Mouse (Mus musculus) heart, postnatal 10 days (tissue): ENCODE measurements around the gene Trio. TPM values are rescaled to one million over a fixed set of nuclear protein-coding genes. Genes with fewer than 3 reads are reported as not detected.

Experiments used
- DNase-seq, 2 experiments: peaks; one replicate each; pipeline ENCODE4 v3.0.0; 2021
- intact Hi-C: fragments of 180-260 bp; cut with DNase I; formaldehyde crosslinking; loops from one replicate; pipeline ENCODE4 v1.15.1; 2025
- total RNA-seq, 2 experiments: library from RNA; stranded (reverse); gene quantifications; 2 replicates each; pipeline ENCODE4 v1.2.3; 2021

Gene Trio
- total RNA-seq, 2 experiments from 2014 or later: 73.8 to 88.9 TPM

DNA sequence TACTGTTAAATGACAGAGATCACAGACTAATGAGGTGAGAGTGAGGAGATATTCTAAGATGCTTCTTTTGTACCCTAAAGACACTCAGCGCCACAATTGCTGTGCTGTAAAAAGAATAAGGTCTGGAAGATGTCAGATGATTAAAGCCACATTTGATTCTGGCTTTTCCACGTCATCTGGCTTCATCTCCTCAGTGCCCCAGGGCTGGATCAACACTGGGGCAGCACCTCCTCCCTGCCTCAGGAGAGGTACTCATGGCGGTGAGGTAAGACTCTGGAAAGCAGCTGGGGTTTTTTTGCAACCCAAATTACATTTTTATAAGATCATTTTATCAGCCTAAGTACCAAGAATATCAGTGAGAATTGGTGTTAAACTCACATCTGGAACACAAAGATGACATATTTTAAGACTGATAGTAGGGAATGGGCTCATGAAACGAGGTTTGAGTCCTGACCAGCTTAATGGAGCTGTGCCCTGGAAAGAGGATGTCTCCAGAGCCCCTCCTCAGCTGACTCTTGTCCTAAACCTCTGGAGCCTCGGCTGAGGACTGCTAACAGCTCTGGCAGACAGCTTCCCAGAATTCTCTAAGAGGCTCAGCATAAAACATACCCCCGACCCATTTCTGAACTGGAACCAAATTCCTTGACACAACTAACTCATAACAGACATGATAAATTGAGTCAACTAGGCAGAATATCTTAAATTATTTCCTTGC lies 210.8 kb downstream of the Trio start:
- no peak for DNase-seq
- intact Hi-C loops: no loop called here

DNA sequence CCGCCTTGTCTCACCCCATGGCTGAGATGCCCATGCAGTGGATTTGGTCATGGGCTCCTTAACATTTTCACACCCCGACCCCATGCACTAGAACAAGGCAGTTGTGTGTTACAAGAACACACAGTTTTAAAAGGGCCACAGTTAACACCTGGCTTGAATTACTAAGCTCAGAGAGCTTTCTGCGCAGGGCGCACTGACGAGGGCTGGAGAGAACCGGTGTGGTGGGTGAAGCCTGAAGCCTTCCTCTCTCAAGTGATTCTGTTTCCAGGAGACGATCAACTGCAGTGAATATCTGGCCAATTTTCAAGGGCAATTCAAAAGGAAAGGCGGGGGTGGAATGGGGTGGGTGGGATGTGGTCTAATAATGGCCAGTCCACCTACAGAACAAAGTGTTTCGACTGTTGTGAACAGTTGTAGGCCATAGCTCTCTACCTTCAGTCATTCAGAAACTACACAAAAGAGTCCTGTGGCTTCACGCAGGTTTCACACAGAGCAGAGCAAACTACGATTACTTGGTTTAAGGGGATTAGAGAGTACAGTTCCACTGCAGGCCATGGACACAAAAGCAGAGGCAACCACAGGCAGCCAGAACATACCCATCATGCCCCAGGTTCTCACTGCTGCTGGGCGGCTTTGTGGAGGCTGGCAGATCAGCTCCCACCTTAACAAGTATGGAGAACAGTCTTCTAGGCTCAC lies 214.7 kb downstream of the Trio start:
- intact Hi-C loops: no loop called here
- DNase-seq: no peak

DNA sequence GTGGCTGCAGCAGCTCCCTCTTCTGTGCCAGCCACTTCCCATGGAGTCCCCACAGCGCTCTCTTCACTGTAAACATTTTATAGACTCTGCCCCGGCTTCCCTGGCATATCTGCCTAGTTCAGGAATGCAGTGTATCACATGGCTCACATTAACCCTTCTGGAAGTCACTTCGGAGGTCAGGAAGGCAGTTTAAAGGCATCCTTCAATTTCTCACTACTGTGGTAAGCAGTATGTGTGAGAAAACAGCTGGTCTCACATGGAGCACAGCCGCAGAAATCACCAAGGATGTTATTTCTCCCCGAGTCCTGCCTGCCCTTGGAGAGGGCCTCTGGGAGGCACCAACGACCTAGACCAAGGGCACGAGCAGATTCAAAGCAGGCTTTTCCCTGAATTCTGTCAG lies 215.4 kb downstream of the Trio start:
- intact Hi-C loops: no loop called here
- DNase-seq: no peak

DNA sequence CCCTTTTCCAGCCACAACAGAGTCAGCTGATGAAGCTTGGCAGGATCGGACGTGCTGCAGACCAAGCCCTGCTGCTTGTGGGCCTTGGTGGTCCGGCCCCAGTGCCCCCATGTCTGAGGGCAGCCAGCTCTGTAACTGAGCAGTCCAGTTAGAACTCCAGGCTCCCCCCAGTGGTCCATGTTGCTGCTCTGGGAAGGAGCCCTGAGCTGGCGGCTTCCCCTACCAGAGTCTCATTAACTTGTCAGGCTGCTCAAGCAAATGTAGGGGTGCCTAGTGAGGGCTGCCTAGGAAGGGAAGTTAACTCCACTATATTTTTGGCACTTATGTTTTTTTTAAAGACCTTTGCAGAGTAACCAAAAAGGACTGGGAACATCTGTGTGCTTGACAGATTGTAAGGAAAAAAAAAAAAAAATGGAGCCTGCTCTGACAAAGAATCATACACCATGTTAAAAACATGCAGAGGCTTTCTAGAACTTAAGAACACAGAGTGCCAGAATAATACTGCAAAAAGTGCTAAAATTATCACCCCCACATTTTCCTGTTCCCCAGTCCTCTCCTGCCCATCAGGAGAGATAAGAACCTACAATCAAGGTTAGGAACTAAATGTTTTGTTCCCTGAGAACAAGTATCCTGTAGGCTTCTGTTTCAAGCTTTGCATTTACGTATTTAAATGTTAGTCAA lies 216.9 kb downstream of the Trio start:
- intact Hi-C loops: loop anchor here (5.0 kb wide), 1 partner anchor 56 kb away; no protein-coding TSS in a partner anchor
- DNase-seq: peak; percentile 68 to 70

DNA sequence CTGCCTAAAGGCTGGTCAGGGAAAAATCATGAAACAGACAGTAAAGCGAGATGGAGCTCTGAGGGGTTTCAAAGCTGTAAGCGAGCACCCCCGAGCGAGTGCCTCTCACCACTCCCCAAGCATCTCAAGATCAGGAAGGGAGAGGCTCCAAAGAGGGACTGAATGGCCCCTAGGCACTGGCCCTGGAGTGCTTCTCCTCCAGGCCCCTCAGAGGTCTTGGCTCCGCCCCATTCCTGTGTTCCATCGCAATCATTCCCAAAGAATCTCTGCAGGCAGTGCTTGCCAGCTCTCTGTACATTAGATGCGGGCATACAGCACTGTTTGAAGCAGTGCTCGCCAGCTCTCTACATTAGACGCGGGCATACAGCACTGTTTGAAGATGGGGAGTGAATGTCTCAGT lies 219.4 kb downstream of the Trio start:
- no peak for DNase-seq
- intact Hi-C loops: loop anchor here (5.0 kb wide), 1 partner anchor 54 kb away; no protein-coding TSS in a partner anchor

DNA sequence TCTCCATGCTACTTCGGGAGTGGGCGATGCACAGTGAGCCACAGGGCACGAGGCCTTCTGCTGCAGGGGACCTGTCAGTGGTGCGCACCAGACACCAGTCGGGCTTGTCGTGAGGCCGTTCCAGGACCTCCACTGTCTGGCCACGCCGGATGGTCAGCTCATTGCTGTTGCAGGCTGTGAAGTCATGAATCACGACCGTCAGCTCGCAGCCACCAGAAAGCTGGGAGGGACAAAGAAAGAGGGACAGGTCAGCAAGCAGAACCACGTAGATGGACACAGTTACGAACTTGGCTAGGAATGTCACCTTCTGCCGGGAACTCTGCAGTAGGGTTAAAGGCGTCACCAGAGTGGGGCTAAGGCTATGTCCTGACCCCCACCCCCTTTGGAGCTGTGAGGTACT lies 220.0 kb downstream of the Trio start:
- intact Hi-C loops: loop anchor here (5.0 kb wide), 1 partner anchor 53 kb away; no protein-coding TSS in a partner anchor
- DNase-seq: no peak

DNA sequence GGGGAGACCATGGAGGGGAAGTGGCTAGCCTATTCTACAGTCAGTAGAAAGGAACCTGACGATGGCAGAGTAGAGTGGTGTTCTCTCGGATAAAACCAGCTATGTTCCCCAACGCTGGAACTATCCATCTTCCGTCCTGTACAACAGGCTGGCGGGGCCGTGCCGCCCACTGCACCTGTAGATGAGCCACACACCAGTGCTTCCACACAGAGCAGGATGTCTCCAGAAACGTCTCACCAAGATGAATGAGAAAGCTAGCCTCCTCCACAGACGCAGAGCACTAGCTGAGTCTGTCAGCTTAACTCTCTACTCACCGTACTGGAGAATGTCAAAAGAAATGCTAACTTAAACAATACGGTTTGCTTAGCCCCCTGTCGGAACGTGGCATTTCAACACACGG lies 221.2 kb downstream of the Trio start:
- intact Hi-C loops: no loop called here
- no peak for DNase-seq

DNA sequence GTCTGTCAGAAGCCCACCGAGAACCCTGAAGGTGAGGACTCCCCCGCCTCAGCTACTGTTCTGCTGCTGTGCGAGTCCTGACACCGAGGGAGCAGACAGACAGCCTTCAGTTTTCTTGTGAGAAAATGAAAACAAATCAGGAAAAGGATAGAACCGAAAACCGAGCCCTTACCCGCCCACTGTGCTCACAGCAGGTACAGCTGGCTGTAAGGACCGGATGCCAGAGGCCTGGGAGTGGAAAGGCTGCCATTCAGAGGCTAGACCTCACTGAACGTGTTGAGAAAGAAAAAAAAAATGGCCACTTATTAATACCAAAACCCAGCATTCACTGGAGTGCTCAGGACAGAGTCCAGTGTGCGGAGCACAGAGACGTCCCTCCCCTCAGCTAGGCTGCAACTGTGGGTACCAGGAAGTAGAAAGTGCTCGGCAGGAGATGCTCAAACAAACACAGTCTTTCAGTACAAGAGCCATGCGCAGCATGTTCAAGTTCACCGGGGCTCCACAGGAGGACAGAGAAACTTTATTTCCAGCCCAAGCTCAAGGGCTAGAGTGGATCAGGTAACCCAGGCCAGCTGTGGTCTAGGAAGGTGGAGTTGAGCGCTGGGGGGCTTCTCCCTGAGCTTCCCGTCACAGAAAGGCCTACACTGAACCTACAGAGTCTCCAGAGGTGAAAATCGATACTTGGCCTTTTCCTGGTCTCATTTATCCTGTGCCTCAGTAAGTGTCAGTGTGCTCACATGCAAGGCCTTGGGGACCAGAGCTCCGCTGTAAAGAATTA lies 221.9 kb downstream of the Trio start:
- DNase-seq: no peak
- intact Hi-C loops: no loop called here

DNA sequence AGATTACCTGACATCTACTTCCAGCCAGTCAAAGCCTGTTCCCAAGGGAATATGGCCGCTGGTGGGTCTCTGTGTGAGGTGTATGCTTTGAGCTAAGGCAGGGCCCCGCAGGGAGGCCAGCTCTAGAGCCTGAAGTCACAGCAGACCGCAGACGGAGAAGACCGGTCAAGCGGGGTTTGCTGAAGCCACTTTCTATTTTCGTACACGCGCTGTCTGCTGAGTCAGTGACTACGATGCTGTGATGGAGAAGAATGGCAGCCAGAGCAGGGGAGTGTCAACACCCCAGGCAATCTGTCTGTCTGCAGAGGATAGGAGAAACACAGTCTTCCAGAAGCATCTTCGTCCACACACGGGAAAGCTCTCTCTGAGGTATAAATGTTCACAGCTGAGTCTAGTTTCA lies 223.4 kb downstream of the Trio start:
- peak in 1 of 2 experiments; percentile 62 for DNase-seq
- intact Hi-C loops: no loop called here

DNA sequence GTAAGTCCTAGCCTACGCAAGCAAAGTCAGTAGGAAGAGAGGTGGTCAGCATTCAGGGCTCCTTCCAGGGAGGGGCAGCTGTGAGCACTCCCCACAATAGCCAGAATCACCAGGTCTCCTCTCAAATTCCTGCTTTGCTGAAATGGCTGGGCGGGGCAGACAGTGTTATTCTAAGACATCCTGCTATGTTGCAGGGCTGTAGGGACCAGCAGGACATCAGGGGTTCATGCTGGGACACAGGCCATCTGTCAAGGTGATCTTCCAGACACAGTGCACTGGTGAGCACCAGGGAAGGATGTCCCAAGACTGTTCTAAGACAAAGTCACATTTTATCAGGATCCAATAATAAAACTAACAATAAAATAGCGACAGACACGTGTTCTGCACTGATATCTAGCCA lies 224.5 kb downstream of the Trio start:
- peak in 1 of 2 experiments; percentile 38 for DNase-seq
- intact Hi-C loops: loop anchor here (2.0 kb wide), 1 partner anchor 16 kb away; no protein-coding TSS in a partner anchor

DNA sequence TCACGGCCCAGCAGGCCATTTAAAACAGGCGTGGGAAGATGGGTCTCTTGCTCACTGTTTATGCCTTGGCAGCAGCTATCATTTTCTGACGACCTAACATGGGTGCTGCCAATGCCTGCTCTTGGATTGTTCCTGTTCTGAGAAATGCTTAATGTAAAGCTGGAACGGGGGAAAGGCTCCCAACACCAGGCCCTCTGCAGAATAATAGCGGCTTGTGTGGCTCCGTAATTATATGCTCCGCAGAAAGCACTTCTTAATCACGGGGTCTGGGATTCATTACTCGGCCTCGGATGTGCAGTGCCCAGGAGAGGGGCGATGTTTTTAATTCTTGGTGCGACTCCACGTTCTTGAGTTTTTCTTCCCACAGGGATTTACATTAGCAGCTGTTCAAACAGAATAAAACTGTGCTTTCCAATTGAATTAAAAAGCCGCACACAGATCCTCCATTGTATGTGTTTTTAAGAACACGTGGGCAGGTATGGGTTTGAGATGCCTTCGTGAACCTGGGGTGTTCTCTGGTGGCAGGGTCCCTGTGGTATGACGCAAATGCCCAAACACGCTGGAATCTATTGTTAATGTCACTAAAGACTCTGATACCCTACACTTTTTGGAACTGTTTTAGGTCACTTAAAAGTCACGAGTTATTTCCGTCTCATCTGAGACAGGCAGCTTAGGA lies 228.0 kb downstream of the Trio start:
- DNase-seq: no peak
- intact Hi-C loops: no loop called here

DNA sequence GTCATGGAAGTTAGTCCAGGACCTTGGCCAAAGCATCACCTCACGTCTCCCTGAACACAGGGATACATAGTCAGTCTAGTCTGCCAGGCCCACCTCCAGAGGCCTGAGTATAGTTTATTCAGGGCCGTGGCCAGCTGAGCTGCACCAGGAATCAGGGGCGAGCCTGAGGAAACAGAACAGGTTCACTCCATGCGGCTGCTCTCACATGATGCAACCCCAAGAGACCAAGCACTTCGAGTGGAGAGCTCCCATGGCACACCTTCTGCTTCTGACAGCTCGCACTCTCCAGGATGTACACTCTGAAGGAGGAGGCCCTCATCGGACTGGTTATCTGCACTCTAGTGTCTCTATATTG lies 228.8 kb downstream of the Trio start:
- no peak for DNase-seq
- intact Hi-C loops: no loop called here

DNA sequence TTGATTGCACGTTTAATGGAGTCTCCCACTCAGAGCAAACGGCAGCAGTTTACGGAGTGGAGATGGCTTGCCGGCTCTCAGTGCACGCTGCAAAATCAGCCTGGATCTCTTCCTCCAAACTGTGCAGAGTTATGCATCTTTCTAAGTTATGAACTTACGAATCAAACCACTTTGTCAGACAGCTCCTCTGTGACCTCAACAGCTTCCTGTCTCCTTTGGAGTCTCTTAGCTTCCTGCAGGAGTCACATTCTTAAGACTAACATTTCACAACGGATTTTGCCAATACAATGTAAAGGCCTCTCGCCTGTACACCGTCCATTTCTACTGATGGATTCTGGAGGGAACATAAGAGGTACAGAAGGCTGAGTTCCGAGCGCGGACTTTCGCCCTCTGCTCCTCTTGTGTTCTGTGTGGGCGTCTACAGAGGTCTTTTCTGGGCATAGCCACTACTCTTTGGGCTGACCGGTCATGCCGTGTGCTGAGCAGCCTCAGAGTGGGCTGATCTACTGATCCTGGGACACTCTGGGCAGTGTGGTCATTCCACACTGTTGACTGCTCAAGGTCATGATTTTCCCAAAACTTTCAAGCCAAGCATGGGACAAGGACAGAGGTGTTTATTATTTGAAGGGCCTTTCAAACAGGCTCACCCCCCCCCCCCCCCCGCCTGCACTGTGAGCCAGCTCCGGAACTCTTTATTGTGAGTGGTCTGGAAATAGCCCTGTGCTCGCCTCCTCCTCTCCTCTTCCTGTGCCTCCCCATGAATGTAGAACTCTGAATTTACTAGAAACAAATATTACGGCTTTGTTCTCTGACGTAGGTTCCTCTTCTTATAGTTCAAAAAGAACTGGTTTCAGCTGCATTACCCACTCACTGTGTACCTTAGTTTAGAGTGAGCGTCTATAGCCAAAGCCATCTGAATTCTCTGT lies 229.4 kb downstream of the Trio start:
- intact Hi-C loops: no loop called here
- no peak for DNase-seq

DNA sequence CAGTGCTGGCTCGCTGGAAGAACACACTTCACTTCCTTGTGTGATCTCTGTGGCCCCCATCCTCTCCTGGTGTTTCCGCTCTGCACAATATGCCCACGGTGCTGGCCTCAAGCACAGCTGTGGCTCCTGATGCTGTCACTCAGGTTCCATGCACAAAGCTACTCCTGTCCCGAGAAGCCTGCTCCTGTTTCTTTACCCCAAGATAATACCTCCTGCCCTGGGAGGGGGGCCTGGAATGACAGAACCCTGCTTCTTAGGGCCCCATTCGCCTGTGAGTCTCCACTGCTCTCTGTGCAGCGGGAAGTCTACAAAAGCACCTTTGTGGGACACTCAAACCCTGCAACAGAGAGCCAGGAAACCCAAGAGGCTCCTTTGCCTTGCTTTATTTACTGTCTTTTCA lies 232.4 kb downstream of the Trio start:
- DNase-seq: no peak
- intact Hi-C loops: no loop called here

DNA sequence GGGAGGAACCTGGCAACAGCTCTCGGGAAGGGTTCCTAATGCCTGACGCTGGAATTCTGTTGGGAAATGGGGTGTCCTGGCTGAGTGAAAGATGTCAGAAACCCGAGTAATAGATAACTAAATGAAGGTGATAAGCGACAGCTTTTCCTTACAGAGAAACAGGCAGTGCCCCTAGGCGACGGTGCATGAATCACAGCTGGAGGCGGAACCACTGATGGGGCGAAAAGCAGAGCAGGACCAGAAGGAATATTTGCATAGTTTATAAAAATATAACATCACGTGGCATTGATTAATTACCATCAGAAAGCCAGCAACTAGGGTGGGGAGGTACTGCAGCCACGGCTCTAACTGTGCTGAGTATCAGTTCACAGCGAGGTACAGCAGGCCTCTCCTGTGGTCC lies 233.2 kb downstream of the Trio start:
- intact Hi-C loops: no loop called here
- no peak for DNase-seq

DNA sequence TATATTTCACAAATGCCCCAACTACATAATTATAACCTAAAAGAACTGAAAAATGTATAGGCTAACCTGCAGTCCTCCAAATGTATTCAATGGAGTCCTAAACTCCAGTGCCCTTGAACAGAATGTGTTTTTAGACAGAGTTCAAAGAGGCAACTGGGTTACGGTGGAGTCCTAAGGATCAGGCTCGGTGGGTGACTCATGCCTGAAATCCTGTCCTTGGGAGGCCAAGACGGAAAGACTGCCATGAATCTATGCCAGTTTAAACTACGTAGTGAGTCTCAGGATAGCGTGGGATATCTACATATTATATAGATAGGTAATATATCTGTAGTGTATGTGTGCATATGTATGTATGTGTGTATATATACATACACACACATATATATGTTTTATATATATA lies 234.5 kb downstream of the Trio start:
- DNase-seq: no peak
- intact Hi-C loops: no loop called here

DNA sequence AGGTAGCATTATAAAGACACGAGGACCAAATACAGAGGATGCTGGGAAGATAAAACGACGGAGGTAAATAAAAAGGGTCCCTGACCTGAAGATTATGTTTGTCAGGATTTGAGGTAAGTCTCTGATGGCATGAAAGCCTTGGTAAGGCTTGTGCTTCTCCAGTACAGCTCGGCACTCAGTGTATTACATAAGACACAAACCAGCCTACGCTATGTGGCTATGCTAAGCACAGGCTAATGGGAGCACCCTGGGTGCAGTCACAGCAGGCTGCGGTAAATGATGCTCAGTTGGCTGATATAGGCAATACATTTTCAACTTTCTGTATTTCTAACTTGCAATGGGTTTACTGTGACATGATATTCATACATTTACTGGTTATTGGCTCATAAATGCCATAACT lies 234.9 kb downstream of the Trio start:
- intact Hi-C loops: no loop called here
- DNase-seq: no peak

DNA sequence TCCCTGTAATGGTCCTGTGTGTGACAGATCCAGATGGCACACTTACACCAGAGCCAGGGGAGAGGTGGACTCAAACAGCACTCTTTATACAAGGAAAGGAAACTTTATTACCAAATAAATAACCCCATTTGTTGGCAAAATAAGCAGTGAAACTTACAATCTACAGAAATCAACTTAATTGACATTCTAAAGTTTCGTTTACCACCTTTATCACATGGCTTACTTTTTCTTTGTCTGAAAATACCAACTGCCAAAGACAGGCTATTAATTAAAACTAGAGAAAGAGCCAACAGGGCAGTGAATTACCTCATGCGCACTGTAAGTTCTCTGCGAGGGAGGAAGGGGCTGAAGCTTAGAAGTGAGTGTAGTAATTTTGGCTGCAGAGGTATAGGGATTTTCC lies 236.3 kb downstream of the Trio start:
- intact Hi-C loops: loop anchor here (10.0 kb wide), 1 partner anchor 235 kb away; the partner anchor contains the start of gene Trio

DNA sequence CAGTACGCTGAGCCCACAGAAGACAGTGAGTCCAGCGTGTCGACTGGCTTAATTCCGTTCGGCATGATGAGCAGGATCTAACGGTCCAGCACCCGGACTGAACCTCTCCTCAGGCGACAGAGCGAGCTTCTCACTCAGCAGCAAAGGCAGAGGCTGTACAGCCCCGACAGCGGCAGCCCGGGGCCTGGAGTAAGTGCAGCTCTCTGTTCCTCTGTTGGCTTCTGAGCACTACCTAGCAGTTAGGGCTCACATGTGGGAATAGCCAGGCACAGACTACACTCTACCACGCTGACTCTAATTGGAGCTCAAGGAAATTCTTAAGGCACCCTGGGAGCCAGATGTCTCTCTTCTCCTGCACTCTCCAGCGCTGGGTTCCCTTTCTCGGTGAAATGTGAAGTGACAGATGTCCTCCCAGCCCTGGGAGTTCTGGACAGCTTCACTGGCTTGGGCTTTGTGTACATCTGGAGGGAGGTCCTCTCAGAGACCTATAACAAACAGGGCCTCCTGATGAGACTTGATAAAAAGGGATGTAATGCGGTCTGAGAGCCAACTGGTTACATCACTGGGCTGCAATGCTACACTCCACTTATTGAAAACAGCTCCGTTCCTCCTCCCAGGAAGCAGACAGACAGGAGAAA lies 237.4 kb downstream of the Trio start:
- intact Hi-C loops: loop anchor here (10.0 kb wide), 1 partner anchor 237 kb away; the partner anchor contains the start of gene Trio
- DNase-seq: peak; percentile 74 to 83

More for the DNA sequence above, 236.3 kb downstream of the Trio start:
- DNase-seq: no peak
